Mouse (Mus musculus) inflammation-experienced regulatory T-cells, adult 6 months (primary cell): Measurements from ENCODE around the gene Cd82. TPM values are rescaled to one million over a fixed set of nuclear protein-coding genes. Genes with fewer than 3 reads are reported as not detected.

ENCODE experiments used
- ATAC-seq: one replicate; pipeline ENCODE4 v1.8.0; 2017
- polyA plus RNA-seq, 3 experiments: library from polyadenylated mRNA; unstranded; fragments of 100-300 nt; shearing (Covaris generic); gene quantifications; one replicate each; pipeline ENCODE4 v1.2.1; 2017

Gene Cd82
- polyA plus RNA-seq, 3 experiments from 2014 or later, result 528 to 940 (median 825) TPM

DNA sequence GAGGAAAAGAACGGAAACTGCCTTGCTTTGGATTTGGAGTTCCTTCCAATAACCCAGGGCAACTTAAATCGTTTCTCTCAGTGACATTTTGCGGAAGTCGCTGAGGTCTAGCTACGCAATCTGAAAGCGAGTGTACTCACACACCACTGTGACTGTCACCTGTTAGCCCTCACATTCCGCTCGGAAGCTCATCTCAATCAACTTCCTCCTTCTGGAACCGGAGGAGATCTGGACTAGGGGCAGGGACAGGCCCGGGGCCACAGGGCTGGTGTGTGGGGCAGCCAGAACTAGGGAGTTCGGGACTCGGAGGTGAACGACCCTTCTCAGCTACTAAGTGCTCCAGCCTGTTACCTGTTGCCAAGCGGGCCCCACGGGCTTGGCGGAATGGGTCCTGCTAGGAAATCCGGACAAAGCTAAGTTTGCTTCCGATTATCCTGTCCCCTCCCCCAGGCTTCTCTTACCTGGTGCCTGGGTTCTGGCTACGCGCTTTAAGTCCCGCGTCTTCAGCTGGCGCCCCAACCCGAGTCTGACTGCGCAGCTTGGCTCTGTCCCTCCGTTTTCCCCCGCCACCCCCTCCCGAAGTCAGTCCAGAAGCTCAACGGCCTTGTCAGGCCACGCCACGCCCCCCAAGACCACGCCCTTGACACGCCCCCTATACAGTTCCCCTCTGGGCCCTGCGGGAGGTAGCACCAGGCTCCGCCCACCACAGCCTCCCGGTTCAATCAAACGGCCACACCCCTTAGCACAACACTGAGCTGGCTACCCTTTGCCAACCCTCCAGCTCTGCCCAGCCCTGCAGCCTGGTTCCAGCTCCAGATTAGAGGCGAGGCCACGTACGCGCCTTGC is 848 bp downstream of the Cd82 start:
- peak; percentile 71 for ATAC-seq

DNA sequence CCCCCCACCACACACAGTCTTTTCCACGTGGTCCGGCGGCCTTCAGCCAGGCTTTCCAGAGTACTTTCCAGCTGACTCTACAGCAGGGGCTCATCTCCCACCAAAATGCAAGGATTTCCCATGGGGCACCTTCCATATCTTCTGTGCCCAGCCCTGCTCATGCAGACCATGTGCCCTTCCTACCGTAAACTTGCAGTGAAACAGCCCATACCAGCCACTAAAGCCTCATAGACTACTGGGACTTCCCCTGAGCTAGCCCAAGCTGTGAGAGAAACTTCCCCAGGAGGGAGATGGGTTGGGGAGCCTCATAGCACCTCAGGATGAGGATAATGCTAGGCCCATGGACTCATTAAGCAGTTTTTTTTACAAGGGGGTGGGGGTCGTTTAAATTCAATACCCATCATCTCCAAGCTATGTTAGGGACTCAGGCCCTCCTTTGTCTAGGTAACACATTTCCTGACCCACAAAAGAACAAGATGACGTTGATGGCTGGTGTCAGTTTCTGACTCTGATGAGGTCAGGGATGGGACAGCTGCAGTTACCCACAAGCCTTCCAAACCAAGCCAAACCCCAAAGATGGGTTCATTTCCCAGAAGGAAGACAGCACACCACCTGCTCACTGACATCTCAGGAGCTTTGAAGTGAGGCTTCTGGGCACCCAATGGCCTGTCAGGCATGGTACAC is 2.0 kb downstream of the Cd82 start:
- ATAC-seq, result peak; percentile 2

- ATAC-seq, result peak; percentile 47
These were observed 3.6 kb downstream of the Cd82 start for GRCm38 (mm10) chr2:93459208-93459920.

- peak; percentile 25 for ATAC-seq
These were observed 4.4 kb downstream of the Cd82 start for GRCm38 (mm10) chr2:93458332-93459207.

GRCm38 (mm10) chr2:93457426-93458130 is 5.4 kb downstream of the Cd82 start:
- no peak for ATAC-seq

DNA sequence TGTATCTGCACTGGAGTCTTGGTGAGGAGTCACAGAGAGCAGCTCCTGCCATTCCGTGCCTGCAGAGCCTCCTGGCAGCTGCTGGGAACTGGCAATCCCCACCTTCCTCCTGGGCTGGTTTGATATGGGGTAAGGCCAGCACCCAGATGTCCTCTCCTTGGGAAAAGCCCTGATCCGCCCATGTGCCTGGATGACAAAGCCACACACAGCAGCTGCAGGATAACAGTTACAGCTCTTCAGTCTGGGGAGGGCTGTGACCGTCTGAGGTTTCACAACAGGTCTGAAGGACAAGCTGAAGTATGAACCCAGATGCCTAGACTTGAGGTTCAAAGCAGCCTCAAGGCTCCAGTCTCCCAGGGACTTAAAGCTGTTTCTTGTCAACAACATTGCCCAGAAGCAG is 6.8 kb downstream of the Cd82 start:
- no peak for ATAC-seq

DNA sequence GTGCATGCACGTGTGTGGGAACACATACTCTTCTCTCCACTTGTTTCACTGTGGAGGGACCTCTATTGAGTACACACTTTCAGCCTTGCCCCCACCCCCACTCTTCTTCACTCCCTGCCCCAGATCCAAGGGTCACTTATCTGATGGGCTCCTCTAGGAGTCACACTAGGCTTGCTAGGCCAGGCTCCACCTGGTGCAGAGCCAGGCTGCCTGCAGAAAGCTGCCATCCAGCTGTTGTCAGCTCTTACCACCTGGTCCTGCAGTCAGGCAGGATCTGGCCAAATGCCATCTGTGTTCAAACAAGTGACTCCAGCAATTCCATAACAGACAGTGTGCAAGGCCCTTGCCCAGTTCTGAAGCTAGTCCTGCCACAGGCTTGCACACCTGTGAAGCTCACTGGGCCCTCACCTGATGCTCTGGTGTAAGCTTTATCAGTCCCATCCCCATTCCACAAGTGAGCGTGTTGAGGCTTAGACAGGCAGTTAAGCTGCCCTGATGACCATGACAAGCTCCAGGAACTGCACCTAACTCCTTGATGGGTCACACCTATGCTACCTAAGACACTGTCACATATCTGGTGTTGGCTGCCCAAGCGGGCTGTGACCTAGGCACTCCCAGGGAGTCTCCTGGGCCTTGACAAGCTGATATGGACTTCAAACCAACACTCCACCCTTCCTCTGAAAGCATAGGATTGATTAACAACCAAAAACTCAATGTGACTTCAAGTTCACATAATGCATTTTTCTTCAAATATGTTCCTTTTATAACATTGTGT is 7.9 kb downstream of the Cd82 start:
- no peak for ATAC-seq

GRCm38 (mm10) chr2:93454334-93454733 is 8.6 kb downstream of the Cd82 start:
- ATAC-seq, result peak; percentile 71

- ATAC-seq, result peak; percentile 35
These were observed 9.9 kb downstream of the Cd82 start for GRCm38 (mm10) chr2:93453046-93453445.

GRCm38 (mm10) chr2:93452506-93452905 is 10.4 kb downstream of the Cd82 start:
- no peak for ATAC-seq

DNA sequence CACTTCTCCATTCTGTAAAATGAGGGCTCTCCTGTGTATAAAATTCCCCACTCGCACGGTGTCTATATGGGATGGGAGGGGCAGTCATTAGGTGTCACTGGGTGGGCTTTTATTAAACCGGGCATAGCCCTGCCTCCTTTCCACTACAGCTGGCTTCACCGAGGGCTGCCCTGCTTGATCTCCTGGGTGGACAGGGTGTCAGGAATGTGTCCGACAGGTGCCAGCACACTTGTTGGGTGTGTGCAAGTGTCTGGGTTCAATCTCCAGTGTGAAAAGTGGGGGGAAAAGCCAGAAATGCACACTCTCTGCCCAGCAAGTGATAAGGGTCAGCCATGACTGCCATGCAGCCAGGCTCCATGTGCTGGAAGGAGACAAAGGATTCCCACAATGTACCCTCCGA is 10.9 kb downstream of the Cd82 start:
- no peak for ATAC-seq

DNA sequence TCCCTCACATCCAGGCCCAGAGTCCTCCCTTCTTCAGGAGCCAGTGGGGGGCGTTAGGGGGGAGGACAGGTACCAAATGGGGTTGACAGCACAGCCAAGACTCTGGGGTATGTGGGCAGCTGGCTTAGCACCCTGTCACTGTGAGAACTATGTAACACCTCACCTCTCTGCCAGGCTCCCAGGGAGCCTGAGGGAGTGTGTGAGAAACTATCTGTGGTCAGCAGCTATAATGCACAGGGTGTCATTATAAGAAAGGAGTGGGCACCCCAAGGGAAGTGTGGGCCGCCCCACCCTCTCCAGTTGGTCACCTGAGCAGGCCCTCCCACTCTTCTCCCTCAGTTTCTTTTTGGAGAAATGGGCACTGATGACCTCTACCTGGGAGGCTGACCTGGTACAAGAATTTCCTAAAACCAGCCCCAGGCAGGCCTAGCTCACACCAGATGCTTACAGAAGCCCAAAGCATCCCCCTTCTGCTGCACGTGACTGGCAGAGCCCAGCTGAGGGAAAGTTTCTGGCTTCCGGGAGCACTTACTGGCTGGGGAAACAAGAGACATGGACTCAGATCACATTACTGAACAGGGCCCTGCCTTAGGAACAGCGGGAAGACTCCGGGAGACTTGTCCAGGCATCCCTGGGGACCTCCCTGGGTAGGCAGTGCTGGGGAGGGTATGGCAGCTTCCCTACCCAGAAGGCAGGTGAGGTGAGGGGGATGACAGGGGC is 11.6 kb downstream of the Cd82 start:
- ATAC-seq, result no peak

GRCm38 (mm10) chr2:93450695-93451094 is 12.2 kb downstream of the Cd82 start:
- no peak for ATAC-seq

DNA sequence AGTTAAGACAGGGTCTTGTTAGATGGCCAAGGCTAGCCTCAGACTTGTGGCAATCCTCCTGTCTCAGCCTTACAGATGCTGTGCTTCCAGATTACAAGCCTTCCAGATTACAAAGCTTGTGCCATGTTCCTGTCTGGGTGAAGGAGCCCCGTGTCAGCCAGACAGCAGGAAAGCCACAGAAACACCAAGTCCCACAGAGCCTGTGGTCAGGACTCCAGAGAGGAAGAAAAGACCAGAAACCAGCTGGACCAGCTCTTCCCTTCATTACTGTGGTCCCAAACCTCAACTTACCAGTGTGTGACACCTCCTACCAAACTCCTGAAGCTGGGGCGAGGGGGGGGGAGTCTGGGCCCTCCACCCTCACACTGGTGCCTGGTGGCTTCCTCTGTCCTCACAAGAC is 13.3 kb downstream of the Cd82 start:
- ATAC-seq, result no peak

DNA sequence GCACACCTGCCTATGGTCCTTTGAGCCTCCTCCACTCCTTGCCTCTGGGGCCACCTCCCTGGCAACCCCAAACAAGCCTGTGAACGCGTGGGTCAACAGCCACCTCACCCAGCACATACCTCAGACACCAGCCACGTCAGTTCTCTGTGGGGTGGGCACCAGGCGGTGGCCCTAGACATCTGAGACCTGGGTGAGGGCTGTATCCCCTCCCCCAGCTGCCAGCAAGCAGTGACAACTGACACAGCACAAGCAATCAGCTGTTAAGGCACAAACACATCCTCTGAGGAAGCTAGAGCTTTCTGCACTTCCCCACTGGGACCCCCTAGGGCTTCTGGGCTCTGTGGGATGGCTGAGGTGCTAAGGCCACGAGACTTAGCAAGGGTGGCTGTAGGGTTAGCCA is 14.2 kb downstream of the Cd82 start:
- ATAC-seq, result no peak

DNA sequence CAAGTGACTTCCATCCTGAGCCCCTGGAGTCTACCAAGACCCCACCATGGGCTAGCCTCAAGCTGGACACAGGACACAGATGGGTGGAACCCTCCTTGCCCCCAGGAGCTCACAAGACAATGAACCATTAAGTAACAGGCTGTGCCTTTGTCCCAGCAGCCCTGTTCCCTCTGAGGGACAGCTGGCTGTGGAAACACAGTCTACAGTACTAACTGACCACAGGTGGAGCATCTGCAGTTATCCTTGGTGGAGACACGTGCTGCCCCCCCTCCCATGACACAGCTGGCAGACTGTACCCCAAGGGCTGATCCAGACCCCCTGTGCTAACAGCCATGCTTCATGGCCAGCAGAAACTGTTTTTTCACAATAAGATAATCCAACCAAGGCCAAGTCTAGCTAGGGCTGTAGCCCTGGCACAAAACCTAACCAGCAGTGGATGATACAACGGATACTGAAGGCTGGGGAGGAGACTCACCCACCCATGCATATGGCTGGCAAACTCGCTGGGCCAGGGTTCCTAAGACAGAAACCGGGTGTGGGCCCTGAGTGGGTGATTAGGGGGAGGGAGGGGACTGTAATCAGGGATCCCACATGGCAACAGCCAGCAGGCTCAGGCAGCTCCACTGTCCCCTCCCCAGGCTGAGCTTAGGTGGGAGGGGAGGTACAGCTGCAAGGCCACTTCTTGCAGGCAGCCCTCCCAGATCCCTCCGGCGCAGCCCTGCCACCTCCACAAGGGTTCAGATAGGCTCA is 15.3 kb downstream of the Cd82 start:
- no peak for ATAC-seq

DNA sequence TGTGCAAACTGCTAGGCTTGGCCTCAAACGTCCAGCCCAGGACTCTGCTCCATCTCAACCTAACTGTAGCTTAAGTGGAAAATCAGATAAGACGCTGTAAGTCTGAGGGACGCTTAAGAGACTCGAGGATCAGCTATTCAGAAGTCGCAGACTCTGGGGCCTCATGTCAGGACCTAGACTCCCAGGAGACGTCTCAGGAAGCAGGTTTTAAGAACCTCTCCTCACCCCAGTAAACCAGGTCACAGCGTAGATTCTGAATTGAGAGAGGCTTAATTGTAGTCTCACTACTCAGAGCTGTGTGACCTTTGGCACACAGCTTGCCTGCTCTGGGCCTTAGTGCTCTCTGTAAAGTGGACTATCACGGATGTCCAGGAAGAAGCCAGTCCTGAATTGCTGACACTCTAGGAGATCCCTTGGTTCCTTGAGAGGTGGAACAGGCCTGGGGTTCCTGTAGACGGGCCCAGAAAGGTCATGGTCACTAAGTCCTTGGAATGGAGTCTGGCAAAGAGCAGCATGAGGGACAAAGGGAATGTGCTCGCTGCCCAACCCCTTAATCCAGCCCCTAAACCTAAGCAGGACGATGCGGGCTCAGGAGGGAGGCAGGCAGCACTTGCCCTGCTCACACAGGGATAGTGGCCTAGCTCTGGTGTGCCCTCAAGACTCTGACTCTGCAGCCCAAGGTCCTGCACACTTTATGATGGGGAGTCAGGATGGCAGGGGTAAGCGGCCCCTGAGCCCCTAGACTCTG is 16.2 kb downstream of the Cd82 start:
- ATAC-seq, result no peak

- ATAC-seq, result no peak
These were observed 17.7 kb downstream of the Cd82 start for GRCm38 (mm10) chr2:93445237-93445651.

GRCm38 (mm10) chr2:93444280-93444679 is 18.7 kb downstream of the Cd82 start:
- peak; percentile 53 for ATAC-seq
